Mouse (Mus musculus): ENCODE measurements around the gene Gtsf2. TPM values are rescaled to one million over a fixed set of nuclear protein-coding genes. Genes with fewer than 3 reads are reported as not detected.

Gtsf2 gene
- polyA plus RNA-seq, 1 experiment from 2014 or later, result not detected

- ATAC-seq (ENCODE audit: low FRiP score, low TSS enrichment) (no peak), DNase-seq (ENCODE audit: low spot score) (no peak)
- H3K27ac ChIP-seq (replicated peaks), result no peak overlapping the region
Measured at GRCm38 (mm10) chr15:103482488-103482887, 34.2 kb upstream of the Gtsf2 start.

GRCm38 (mm10) chr15:103480129-103480528 lies 31.9 kb upstream of the Gtsf2 start:
- H3K9me3 ChIP-seq (ENCODE audit: control insufficient read depth, low read length), result no peaks in the 10 kb centered on the region
- H3K27me3 ChIP-seq (ENCODE audit: control insufficient read depth, insufficient read depth, low read length), result no peaks in the 10 kb centered on the region
- no peak overlapping the region for H3K27ac ChIP-seq (replicated peaks)
- DNase-seq (ENCODE audit: low spot score) (no peak), ATAC-seq (ENCODE audit: low FRiP score, low TSS enrichment) (no peak)
- 59% methylated on average over 2 of the region's 2 CpGs for WGBS
- H3K4me1 ChIP-seq (replicated peaks; ENCODE audit: control insufficient read depth, insufficient read depth), result no peaks in the 10 kb centered on the region
- H3K4me3 ChIP-seq (ENCODE audit: low read depth, low read length), result no peak overlapping the region
- TF ChIP-seq EP300 (optimal IDR thresholded peaks at IDR 0.05) (no peak), CTCF (IDR thresholded peaks at IDR 0.05; ENCODE audit: low read depth) (no peak)
- no peak overlapping the region for H3K9ac ChIP-seq (ENCODE audit: low read length)
- no peaks in the 10 kb centered on the region for H3K36me3 ChIP-seq (ENCODE audit: control insufficient read depth, insufficient read depth, low read length)
- H3K4me2 ChIP-seq (replicated peaks; ENCODE audit: low read depth), result no peak overlapping the region

More at GRCm38 (mm10) chr15:103482488-103482887, 34.2 kb upstream of the Gtsf2 start:
- H3K9ac ChIP-seq (ENCODE audit: low read length), result no peak overlapping the region
- H3K4me1 ChIP-seq (replicated peaks; ENCODE audit: control insufficient read depth, insufficient read depth), result no peaks in the 10 kb centered on the region
- no peak overlapping the region for H3K4me2 ChIP-seq (replicated peaks; ENCODE audit: low read depth)
- no peaks in the 10 kb centered on the region for H3K9me3 ChIP-seq (ENCODE audit: control insufficient read depth, low read length)
- no peak for TF ChIP-seq EP300 (optimal IDR thresholded peaks at IDR 0.05)
- peak; percentile 69 for TF ChIP-seq CTCF (IDR thresholded peaks at IDR 0.05; ENCODE audit: low read depth)
- 18% methylated on average over 1 of the region's 1 CpGs for WGBS
- no peaks in the 10 kb centered on the region for H3K27me3 ChIP-seq (ENCODE audit: control insufficient read depth, insufficient read depth, low read length)
- no peak overlapping the region for H3K4me3 ChIP-seq (ENCODE audit: low read depth, low read length)
- no peaks in the 10 kb centered on the region for H3K36me3 ChIP-seq (ENCODE audit: control insufficient read depth, insufficient read depth, low read length)

GRCm38 (mm10) chr15:103479080-103479606 lies 30.9 kb upstream of the Gtsf2 start:
- no peaks in the 10 kb centered on the region for H3K27me3 ChIP-seq (ENCODE audit: control insufficient read depth, insufficient read depth, low read length)
- H3K4me1 ChIP-seq (replicated peaks; ENCODE audit: control insufficient read depth, insufficient read depth), result no peaks in the 10 kb centered on the region
- WGBS, result 38% methylated on average over 1 of the region's 1 CpGs
- H3K4me3 ChIP-seq (ENCODE audit: low read depth, low read length), result no peak overlapping the region
- ATAC-seq (ENCODE audit: low FRiP score, low TSS enrichment), result no peak
- H3K36me3 ChIP-seq (ENCODE audit: control insufficient read depth, insufficient read depth, low read length), result no peaks in the 10 kb centered on the region
- H3K9me3 ChIP-seq (ENCODE audit: control insufficient read depth, low read length), result no peaks in the 10 kb centered on the region
- no peak overlapping the region for H3K27ac ChIP-seq (replicated peaks)
- DNase-seq (ENCODE audit: low spot score), result no peak
- no peak overlapping the region for H3K4me2 ChIP-seq (replicated peaks; ENCODE audit: low read depth)
- no peak for TF ChIP-seq CTCF (IDR thresholded peaks at IDR 0.05; ENCODE audit: low read depth)
- TF ChIP-seq EP300 (optimal IDR thresholded peaks at IDR 0.05), result no peak
- H3K9ac ChIP-seq (ENCODE audit: low read length), result no peak overlapping the region

GRCm38 (mm10) chr15:103473769-103474168 lies 25.5 kb upstream of the Gtsf2 start:
- Histone ChIP-seq H3K9me3 (ENCODE audit: control insufficient read depth, low read length) (no peaks in the 10 kb centered on the region), H3K27me3 (ENCODE audit: control insufficient read depth, insufficient read depth, low read length) (no peaks in the 10 kb centered on the region), H3K4me3 (ENCODE audit: low read depth, low read length) (no peak overlapping the region), H3K9ac (ENCODE audit: low read length) (no peak overlapping the region), H3K36me3 (ENCODE audit: control insufficient read depth, insufficient read depth, low read length) (no peaks in the 10 kb centered on the region), H3K27ac (replicated peaks) (no peak overlapping the region), H3K4me1 (replicated peaks; ENCODE audit: control insufficient read depth, insufficient read depth) (no peaks in the 10 kb centered on the region), H3K4me2 (replicated peaks; ENCODE audit: low read depth) (no peak overlapping the region)
- DNase-seq (ENCODE audit: low spot score) (no peak), ATAC-seq (ENCODE audit: low FRiP score, low TSS enrichment) (no peak)
- TF ChIP-seq EP300 (optimal IDR thresholded peaks at IDR 0.05) (no peak), CTCF (IDR thresholded peaks at IDR 0.05; ENCODE audit: low read depth) (no peak)
- 83% methylated on average over 5 of the region's 5 CpGs for WGBS

DNA sequence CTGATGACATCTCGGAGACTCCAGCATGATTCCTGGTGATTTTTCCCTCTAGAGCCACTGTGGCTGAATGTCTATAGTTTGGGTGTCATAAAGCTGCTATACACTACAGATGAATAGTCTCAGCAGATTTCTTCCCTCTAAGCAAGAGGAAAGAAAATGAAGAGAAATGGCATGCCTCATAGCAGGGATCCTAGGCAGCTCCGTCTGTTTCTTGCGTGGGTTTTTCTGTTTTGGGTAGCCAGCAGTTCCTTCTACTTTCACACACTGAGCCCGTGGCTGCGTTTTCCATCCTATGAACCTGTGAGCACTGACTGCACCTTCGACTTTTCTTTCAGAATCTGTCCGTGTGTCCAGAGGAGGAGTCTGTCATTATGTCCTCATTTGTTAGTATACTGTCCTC lies 24.9 kb upstream of the Gtsf2 start:
- H3K9ac ChIP-seq (ENCODE audit: low read length), result no peak overlapping the region
- no peaks in the 10 kb centered on the region for H3K9me3 ChIP-seq (ENCODE audit: control insufficient read depth, low read length)
- H3K4me1 ChIP-seq (replicated peaks; ENCODE audit: control insufficient read depth, insufficient read depth), result no peaks in the 10 kb centered on the region
- no peak for ATAC-seq (ENCODE audit: low FRiP score, low TSS enrichment)
- 87% methylated on average over 7 of the region's 7 CpGs for WGBS
- H3K27me3 ChIP-seq (ENCODE audit: control insufficient read depth, insufficient read depth, low read length), result no peaks in the 10 kb centered on the region
- no peak for DNase-seq (ENCODE audit: low spot score)
- no peak overlapping the region for H3K4me2 ChIP-seq (replicated peaks; ENCODE audit: low read depth)
- H3K4me3 ChIP-seq (ENCODE audit: low read depth, low read length), result no peak overlapping the region
- H3K27ac ChIP-seq (replicated peaks), result no peak overlapping the region
- no peaks in the 10 kb centered on the region for H3K36me3 ChIP-seq (ENCODE audit: control insufficient read depth, insufficient read depth, low read length)
- TF ChIP-seq EP300 (optimal IDR thresholded peaks at IDR 0.05), result no peak
- TF ChIP-seq CTCF (IDR thresholded peaks at IDR 0.05; ENCODE audit: low read depth), result no peak

DNA sequence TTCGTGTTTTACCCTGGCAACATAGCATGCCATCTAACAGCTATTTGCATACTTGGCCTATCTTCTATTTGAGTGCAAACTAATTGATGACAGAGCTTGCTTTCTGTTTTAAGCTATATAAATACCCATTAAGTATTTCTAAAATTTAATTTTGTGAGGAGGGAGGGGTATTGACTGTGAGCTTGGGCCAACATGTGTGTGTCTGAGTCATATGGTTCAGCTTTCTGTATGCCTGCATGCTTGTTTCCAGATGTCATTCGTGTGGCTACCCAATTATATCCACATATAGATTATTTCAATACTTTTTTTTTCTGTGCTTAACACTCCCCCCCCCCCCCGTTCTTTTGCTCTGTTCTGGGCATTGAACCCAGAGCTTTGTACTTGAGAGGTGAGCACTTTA lies 24.0 kb upstream of the Gtsf2 start:
- no peak for TF ChIP-seq CTCF (IDR thresholded peaks at IDR 0.05; ENCODE audit: low read depth)
- no peak for TF ChIP-seq EP300 (optimal IDR thresholded peaks at IDR 0.05)
- Histone ChIP-seq H3K36me3 (ENCODE audit: control insufficient read depth, insufficient read depth, low read length) (no peaks in the 10 kb centered on the region), H3K9me3 (ENCODE audit: control insufficient read depth, low read length) (no peaks in the 10 kb centered on the region), H3K27me3 (ENCODE audit: control insufficient read depth, insufficient read depth, low read length) (no peaks in the 10 kb centered on the region), H3K9ac (ENCODE audit: low read length) (no peak overlapping the region), H3K4me3 (ENCODE audit: low read depth, low read length) (no peak overlapping the region), H3K27ac (replicated peaks) (no peak overlapping the region), H3K4me2 (replicated peaks; ENCODE audit: low read depth) (no peak overlapping the region), H3K4me1 (replicated peaks; ENCODE audit: control insufficient read depth, insufficient read depth) (no peaks in the 10 kb centered on the region)
- no peak for ATAC-seq (ENCODE audit: low FRiP score, low TSS enrichment)
- WGBS, result 76% methylated on average over 3 of the region's 3 CpGs
- no peak for DNase-seq (ENCODE audit: low spot score)
